Mouse (Mus musculus) hindbrain, embryonic 11.5 days (tissue): ENCODE results near the gene Gbp4. TPM values are rescaled to one million over a fixed set of nuclear protein-coding genes. Genes with fewer than 3 reads are reported as not detected.
"Not testable (repeated sequence)": the region's sequence is repeated elsewhere in the genome, so short reads cannot be mapped to it uniquely, and the experiment has no call there.

Experiments
- ATAC-seq: fragments of 200-750 bp; cut with Nextera tagmentation; 2 replicates; pipeline ENCODE4 v1.8.0; 2017; ENCODE audit warnings: mild to moderate bottlenecking, moderate TSS enrichment, moderate library complexity; ENCODE audit not compliant: low FRiP score
- DNase-seq: peaks from one replicate; pipeline ENCODE4 v3.0.0-alpha.2; 2015; ENCODE audit warnings: low spot score
- H3K27ac ChIP-seq: fragments of 300-500 bp; sonication (generic); 2 replicates; pipeline ENCODE4 v1.5.1; 2014; ENCODE audit warnings: mild to moderate bottlenecking, low read depth, low read length
- H3K27me3 ChIP-seq: fragments of 300-500 bp; sonication (generic); 2 replicates; pipeline ENCODE4 v1.6.1; 2014; ENCODE audit warnings: mild to moderate bottlenecking, low read length, moderate library complexity, mixed read lengths; ENCODE audit not compliant: control insufficient read depth, insufficient read depth
- H3K36me3 ChIP-seq: fragments of 300-500 bp; sonication (generic); 2 replicates; pipeline ENCODE4 v1.6.1; 2014; ENCODE audit warnings: mild to moderate bottlenecking, low read length, moderate library complexity, mixed read lengths; ENCODE audit not compliant: control insufficient read depth, insufficient read depth
- H3K4me1 ChIP-seq: fragments of 300-500 bp; sonication (generic); replicated peaks from 2 replicates; pipeline ENCODE4 v1.6.1; 2014; ENCODE audit warnings: low read length, mixed read lengths; ENCODE audit not compliant: control insufficient read depth, insufficient read depth
- H3K4me2 ChIP-seq: fragments of 300-500 bp; sonication (generic); replicated peaks from 2 replicates; pipeline ENCODE4 v1.6.1; 2014; ENCODE audit warnings: mild to moderate bottlenecking, low read depth, low read length
- H3K4me3 ChIP-seq: fragments of 300-500 bp; sonication (generic); 2 replicates; pipeline ENCODE4 v1.5.1; 2014; ENCODE audit warnings: low read depth, low read length
- H3K9ac ChIP-seq: fragments of 300-500 bp; sonication (generic); 2 replicates; pipeline ENCODE4 v1.6.1; 2014; ENCODE audit warnings: low read depth, low read length
- H3K9me3 ChIP-seq: fragments of 300-500 bp; sonication (generic); 2 replicates; pipeline ENCODE4 v1.6.1; 2016; ENCODE audit warnings: low read length; ENCODE audit not compliant: control insufficient read depth
- polyA plus RNA-seq: library from polyadenylated mRNA; unstranded; fragments of >200 nt; fragmentation: Nextera tagmentation; extraction: Ambion mirVana; gene quantifications from 2 replicates; pipeline ENCODE4 v1.2.1, GENCODE M21; 2014

The Gbp4 gene
- polyA plus RNA-seq, 1 experiment from 2014 or later, result 0.39 TPM

GRCm38 (mm10) chr5:105068356-105068755 lies 71.0 kb downstream of the Gbp4 start:
- H3K27me3 ChIP-seq, H3K4me3 ChIP-seq, H3K9me3 ChIP-seq, H3K27ac ChIP-seq, H3K4me1 ChIP-seq, H3K4me2 ChIP-seq, ATAC-seq, DNase-seq, H3K36me3 ChIP-seq, H3K9ac ChIP-seq: not testable (repeated sequence)

Other genes with a start within 250 kb of the Gbp4 start
- 0.42 and 0.46 TPM in 2 replicates for gene Abcg3, start 156.9 kb downstream of the Gbp4 start, polyA plus RNA-seq
- 1.0 and 1.3 TPM in 2 replicates for gene Gbp9, start within 50 bp of the Gbp4 start, polyA plus RNA-seq
- gene Gbp8, start within 50 bp of the Gbp4 start, polyA plus RNA-seq, result 0.25 and 0.94 TPM in 2 replicates
- gene Gbp10, start 99.9 kb upstream of the Gbp4 start, polyA plus RNA-seq, result 0.08 TPM in 1 of 2 replicates, not detected in the other
- gene Gm43302, start 154.1 kb upstream of the Gbp4 start, polyA plus RNA-seq, result 0.06 TPM in 1 of 2 replicates, not detected in the other
- 0.63 and 0.68 TPM in 2 replicates for gene Gbp6, start 154.1 kb upstream of the Gbp4 start, polyA plus RNA-seq